Mouse (Mus musculus) embryonic facial prominence, embryonic 11.5 days (tissue): ENCODE results near the gene Mgat1. TPM values are rescaled to one million over a fixed set of nuclear protein-coding genes. Genes with fewer than 3 reads are reported as not detected.
A peak's percentile ranks its signal among the peaks of the same experiment; 100 is the strongest.

Experiments
- ATAC-seq: fragments of 200-750 bp; cut with Nextera tagmentation; replicated peaks from 2 replicates; pipeline ENCODE4 v1.8.0; 2017; ENCODE audit warnings: low read depth; ENCODE audit not compliant: insufficient number of reproducible peaks, low FRiP score, low TSS enrichment
- DNase-seq: peaks from one replicate; pipeline ENCODE4 v3.0.0-alpha.2; 2015; ENCODE audit warnings: low spot score
- H3K27ac ChIP-seq: fragments of 300-500 bp; sonication (generic); replicated peaks from 2 replicates; pipeline ENCODE4 v1.5.1; 2014; ENCODE audit warnings: mild to moderate bottlenecking, low read depth, low read length, control low read depth
- H3K27me3 ChIP-seq: fragments of 300-500 bp; sonication (generic); 2 replicates; pipeline ENCODE4 v1.6.1; 2014; ENCODE audit warnings: mild to moderate bottlenecking, low read length, moderate library complexity, mixed read lengths; ENCODE audit not compliant: control insufficient read depth, insufficient read depth
- H3K36me3 ChIP-seq: fragments of 300-500 bp; sonication (generic); replicated peaks from 2 replicates; pipeline ENCODE4 v1.6.1; 2014; ENCODE audit warnings: low read depth, mild to moderate bottlenecking, low read length, moderate library complexity, mixed read lengths; ENCODE audit not compliant: control insufficient read depth, insufficient read depth
- H3K4me1 ChIP-seq: fragments of 300-500 bp; sonication (generic); 2 replicates; pipeline ENCODE4 v1.6.1; 2014; ENCODE audit warnings: low read length, mixed read lengths; ENCODE audit not compliant: control insufficient read depth, insufficient read depth
- H3K4me2 ChIP-seq: fragments of 300-500 bp; sonication (generic); 2 replicates; pipeline ENCODE4 v1.6.1; 2014; ENCODE audit warnings: low read depth, mild to moderate bottlenecking, control low read depth, low read length, moderate library complexity
- H3K4me3 ChIP-seq: fragments of 300-500 bp; sonication (generic); 2 replicates; pipeline ENCODE4 v1.5.1; 2014; ENCODE audit warnings: low read depth, low read length, control low read depth
- H3K9ac ChIP-seq: fragments of 300-500 bp; sonication (generic); replicated peaks from 2 replicates; pipeline ENCODE4 v1.6.1; 2014; ENCODE audit warnings: mild to moderate bottlenecking, control low read depth, low read length
- H3K9me3 ChIP-seq: fragments of 300-500 bp; sonication (generic); replicated peaks from 2 replicates; pipeline ENCODE4 v1.6.1; 2016; ENCODE audit warnings: mild to moderate bottlenecking, low read length, inconsistent platforms, mixed read lengths; ENCODE audit not compliant: control insufficient read depth
- WGBS: fragments of 180-500 bp; shearing (Covaris S2); extraction: QIAGEN DNeasy Blood & Tissue Kit; methylation state at CpG from one replicate; pipeline ENCODE4 v1.1.7; 2014; 5-methylcytosine and 5-hydroxymethylcytosine counted together
- polyA plus RNA-seq: library from polyadenylated mRNA; unstranded; fragments of >200 nt; fragmentation: Nextera tagmentation; extraction: Ambion mirVana; gene quantifications from 2 replicates; pipeline ENCODE4 v1.2.1, GENCODE M21; 2014

Gene Mgat1
- polyA plus RNA-seq, 1 experiment from 2014 or later = 26.4 TPM

DNA sequence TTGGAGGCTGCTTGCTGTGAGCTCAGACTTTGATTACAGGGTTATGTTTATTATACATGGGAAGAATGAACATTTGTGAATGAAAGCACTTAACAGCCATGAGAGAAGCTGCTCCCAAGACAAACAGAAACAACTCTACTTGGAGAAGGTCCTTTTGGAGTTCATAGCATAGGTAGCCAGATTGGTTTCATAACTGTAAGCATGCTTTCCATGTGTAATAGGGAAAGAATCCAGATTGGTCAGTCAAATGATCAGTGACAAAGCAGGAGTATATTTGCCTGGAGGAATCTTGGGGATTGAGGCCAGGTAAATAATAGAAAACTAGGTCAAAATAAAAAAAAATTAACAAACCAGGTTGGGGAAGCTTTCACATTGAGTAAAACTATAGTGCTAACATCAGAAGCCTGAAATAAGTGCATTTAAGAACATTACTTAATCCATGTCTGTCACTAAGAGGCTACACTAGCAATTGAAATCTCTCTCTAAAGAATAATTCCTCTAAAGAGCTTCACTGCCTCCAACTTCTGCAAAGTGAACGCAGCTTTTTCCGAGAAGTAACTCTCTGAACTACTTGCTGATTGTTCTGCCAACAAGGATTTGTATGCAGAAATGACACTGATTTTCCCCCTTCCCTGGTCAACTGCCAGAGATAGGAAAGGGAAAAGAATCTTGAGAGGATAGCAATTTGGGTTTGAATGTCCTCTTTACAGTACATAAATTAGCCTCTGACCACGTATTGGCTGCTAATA, 8.4 kb upstream of the Mgat1 start:
- Histone ChIP-seq H3K9me3 (no peaks in the 10 kb centered on the region), H3K4me1 (no peaks in the 10 kb centered on the region), H3K4me3 (no peak overlapping the region), H3K36me3 (no peaks in the 10 kb centered on the region), H3K9ac (no peak overlapping the region), H3K4me2 (no peak overlapping the region), H3K27ac (no peak overlapping the region), H3K27me3 (no peaks in the 10 kb centered on the region)
- 64% methylated on average over 3 of the region's 3 CpGs for WGBS
- ATAC-seq (no peak), DNase-seq (no peak)

DNA sequence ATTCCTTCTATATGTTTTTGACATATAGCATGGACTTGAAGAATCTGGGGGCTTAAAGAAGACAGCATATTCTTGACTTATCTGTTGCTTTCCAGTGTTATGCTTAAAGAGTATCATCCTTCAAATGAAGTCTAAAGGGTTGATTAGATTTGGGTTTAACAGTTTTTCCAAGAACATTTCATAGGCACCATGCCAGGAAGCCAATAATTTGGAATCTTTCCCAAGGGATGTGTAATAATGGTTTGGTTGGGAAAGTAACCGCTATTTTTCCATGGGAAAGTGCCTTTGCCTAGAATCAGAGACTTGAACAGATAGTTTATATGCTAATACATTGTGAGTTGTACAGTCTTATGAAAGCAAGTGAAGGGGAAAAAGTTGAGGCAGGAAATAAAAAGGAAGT, 7.1 kb upstream of the Mgat1 start:
- Histone ChIP-seq H3K4me3 (no peak overlapping the region), H3K36me3 (no peaks in the 10 kb centered on the region), H3K4me1 (no peaks in the 10 kb centered on the region), H3K27me3 (no peaks in the 10 kb centered on the region), H3K9ac (no peak overlapping the region), H3K4me2 (no peak overlapping the region), H3K9me3 (no peaks in the 10 kb centered on the region), H3K27ac (no peak overlapping the region)
- no peak for ATAC-seq
- WGBS = 87% methylated on average over 1 of the region's 1 CpGs
- DNase-seq = no peak

DNA sequence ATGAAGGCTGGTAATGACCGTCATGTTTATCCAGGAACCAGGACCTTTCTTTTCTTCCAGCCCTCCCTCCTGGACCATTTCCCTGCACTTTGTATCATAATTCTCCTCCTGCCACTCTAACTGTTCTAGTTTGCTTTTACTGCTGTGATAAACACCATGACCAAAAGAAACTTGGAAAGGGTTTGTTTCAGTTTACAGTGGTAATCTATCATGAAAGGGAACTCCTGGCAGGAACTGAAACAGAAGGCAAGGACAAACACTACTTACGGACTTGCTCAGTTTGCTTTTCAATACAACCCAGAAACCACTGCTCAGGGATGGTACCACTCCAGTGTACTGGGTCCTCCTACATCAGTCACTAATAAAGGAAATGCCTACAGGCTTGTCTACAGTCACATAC, 6.5 kb upstream of the Mgat1 start:
- ATAC-seq (no peak), DNase-seq (no peak)
- H3K4me2 ChIP-seq = no peak overlapping the region
- H3K4me3 ChIP-seq = no peak overlapping the region
- no peaks in the 10 kb centered on the region for H3K4me1 ChIP-seq
- WGBS = 82% methylated on average over 2 of the region's 2 CpGs
- H3K9me3 ChIP-seq = no peaks in the 10 kb centered on the region
- no peak overlapping the region for H3K9ac ChIP-seq
- H3K36me3 ChIP-seq = no peaks in the 10 kb centered on the region
- no peaks in the 10 kb centered on the region for H3K27me3 ChIP-seq
- no peak overlapping the region for H3K27ac ChIP-seq

DNA sequence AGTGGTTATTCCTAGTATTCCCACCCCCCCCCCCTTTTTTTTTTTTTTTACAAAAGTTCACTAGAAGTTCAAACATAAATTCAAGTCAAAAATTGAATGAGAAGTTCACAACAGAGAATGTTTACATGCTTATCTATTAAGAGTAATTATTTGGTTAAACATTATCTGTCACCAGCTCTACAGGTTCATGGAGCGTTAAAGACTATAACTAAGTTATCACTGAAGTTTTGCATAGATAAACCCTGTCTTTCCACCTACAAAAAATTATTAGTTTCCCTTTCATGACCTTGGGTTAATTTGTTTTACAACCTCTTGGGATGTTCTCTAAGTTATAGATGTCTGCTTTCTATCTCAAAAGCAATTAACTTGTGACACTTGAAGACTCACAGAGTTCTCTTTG, 3.7 kb upstream of the Mgat1 start:
- Histone ChIP-seq H3K27ac (no peak overlapping the region), H3K27me3 (no peaks in the 10 kb centered on the region), H3K4me1 (no peaks in the 10 kb centered on the region), H3K36me3 (no peaks in the 10 kb centered on the region), H3K4me3 (no peak overlapping the region), H3K9me3 (no peaks in the 10 kb centered on the region), H3K9ac (no peak overlapping the region), H3K4me2 (no peak overlapping the region)
- no peak for DNase-seq
- no peak for ATAC-seq
- 97% methylated on average over 1 of the region's 1 CpGs for WGBS

DNA sequence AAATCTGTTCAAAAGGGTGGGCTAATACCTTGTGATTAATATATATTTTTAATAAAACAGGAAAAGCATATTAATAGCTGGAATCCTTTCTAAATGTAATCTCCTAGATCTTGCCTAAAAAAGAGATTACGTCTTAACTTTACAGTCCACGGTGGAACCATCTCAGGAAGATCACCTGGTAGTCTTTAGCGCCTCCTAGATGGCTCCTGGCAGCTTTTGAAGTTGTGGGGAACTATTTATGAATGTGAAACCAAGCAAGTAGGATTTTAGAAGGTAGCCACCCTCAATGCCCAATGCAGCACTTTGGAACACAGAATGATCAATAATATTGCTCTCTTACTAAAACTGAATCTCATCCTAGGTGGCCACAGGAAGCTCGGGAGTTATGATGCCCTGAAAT, 3.1 kb upstream of the Mgat1 start:
- no peak for ATAC-seq
- DNase-seq = no peak
- H3K9ac ChIP-seq = no peak overlapping the region
- WGBS = 89% methylated on average over 4 of the region's 4 CpGs
- no peak overlapping the region for H3K4me3 ChIP-seq
- H3K4me1 ChIP-seq = no peaks in the 10 kb centered on the region
- no peaks in the 10 kb centered on the region for H3K9me3 ChIP-seq
- no peaks in the 10 kb centered on the region for H3K36me3 ChIP-seq
- H3K4me2 ChIP-seq = no peak overlapping the region
- H3K27ac ChIP-seq = no peak overlapping the region
- H3K27me3 ChIP-seq = no peaks in the 10 kb centered on the region

DNA sequence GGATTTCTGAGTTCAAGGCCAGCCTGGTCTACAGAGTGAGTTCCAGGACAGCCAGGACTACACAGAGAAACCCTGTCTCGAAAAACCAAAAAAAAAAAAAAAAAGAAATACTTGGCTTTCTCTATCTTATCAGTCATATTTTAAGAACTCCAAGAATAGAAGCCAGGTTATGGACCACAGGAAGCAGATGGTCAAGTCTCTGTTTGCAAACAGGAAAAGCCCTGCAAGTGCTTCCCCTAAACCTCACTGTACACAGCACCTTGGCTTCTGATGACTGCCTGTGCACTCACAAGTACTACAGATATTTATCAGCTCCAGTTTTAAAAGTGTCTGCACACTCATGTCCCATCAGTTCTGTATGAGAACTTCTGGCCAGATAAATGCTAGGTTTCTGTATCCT, 2.5 kb upstream of the Mgat1 start:
- Histone ChIP-seq H3K4me3 (no peak overlapping the region), H3K4me2 (no peak overlapping the region), H3K9ac (no peak overlapping the region), H3K27me3 (no peaks in the 10 kb centered on the region), H3K4me1 (no peaks in the 10 kb centered on the region), H3K9me3 (no peaks in the 10 kb centered on the region), H3K27ac (no peak overlapping the region), H3K36me3 (no peaks in the 10 kb centered on the region)
- WGBS = 33% methylated on average over 1 of the region's 1 CpGs
- DNase-seq (no peak), ATAC-seq (no peak)

DNA sequence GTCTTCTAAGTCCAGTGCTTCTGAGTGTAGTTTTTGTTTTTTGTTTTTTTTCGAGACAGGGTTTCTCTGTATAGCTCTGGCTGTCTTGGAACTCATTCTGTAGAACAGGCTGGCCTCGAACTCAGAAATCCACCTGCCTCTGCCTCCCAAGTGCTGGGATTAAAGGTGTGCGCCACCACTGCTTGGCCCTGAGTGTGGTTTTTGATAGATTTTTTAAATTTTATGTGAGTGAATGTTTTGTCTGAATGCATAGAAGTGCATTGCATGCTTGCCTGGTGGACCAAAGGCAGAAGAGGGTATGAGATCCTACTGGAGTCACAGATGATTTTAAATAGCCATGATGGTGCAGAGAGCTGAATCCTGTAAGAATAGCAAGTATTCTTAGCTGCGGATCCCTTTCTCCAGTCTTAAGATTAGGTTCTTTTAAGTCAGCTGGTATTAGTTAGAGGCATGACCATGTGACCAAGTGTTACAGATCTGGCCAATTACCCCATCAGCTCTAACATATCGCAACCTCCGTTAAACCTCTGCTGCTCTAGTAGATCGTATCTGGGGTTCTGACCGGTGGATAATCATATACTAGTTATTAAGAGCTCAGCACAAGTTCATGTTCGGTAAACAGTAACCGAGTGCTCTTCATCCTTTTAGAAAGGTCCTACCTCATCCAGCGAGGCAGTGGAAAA, 906 bp upstream of the Mgat1 start:
- H3K27me3 ChIP-seq = no peaks in the 10 kb centered on the region
- H3K9ac ChIP-seq = peak overlapping the region; percentile 61
- peak overlapping the region; percentile 46 for H3K4me3 ChIP-seq
- peak overlapping the region; percentile 84 for H3K27ac ChIP-seq
- H3K4me2 ChIP-seq = peak overlapping the region; percentile 55
- H3K9me3 ChIP-seq = no peaks in the 10 kb centered on the region
- ATAC-seq = peak; percentile 10
- WGBS = 21% methylated on average over 11 of the region's 11 CpGs
- no peaks in the 10 kb centered on the region for H3K36me3 ChIP-seq
- DNase-seq = peak; percentile 78
- H3K4me1 ChIP-seq = no peaks in the 10 kb centered on the region

DNA sequence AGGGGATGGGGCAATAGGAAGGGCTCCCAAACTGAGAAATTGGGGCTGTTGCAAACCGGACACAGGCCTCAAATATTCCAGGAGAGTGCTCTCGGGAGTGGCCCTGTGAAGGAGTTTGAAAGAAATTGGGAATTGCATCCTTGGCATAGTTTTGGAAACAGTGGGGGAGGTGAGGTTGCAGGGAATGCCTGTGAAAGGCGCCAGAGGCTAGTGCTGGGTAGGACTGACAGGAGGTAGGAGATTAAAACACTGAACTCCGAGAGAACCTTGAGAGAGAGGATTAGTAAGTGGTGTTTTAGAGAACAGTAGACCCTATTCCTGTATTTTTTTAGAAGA, 572 bp downstream of the Mgat1 start:
- H3K9me3 ChIP-seq = no peaks in the 10 kb centered on the region
- 0% methylated on average over 4 of the region's 4 CpGs for WGBS
- no peaks in the 10 kb centered on the region for H3K27me3 ChIP-seq
- no peak for DNase-seq
- peak overlapping the region; percentile 61 for H3K9ac ChIP-seq
- peak overlapping the region; percentile 55 for H3K4me2 ChIP-seq
- 0 out of 2 replicates have a peak overlapping the region, but pooled peaks have one; percentile 56 for H3K27ac ChIP-seq
- peak overlapping the region; percentile 46 for H3K4me3 ChIP-seq
- H3K4me1 ChIP-seq = no peaks in the 10 kb centered on the region
- no peak for ATAC-seq
- no peaks in the 10 kb centered on the region for H3K36me3 ChIP-seq
